36 mouse cellular contexts compared by ENCODE assay signal in genomic region chr9:54269987-54270386, GRCm38 (mm10). TPM values are rescaled to one million over a fixed set of nuclear protein-coding genes. Genes with fewer than 3 reads are reported as not detected.
"Had no signal": no experiment of that assay in that cellular context is flagged by ENCODE, and none has a peak within 500 bp of the region (broad histone marks: within the 10 kb centered on the region; RNA-seq: fewer than 3 reads in every experiment).

No protein-coding gene starts in this region.

- H3K9ac ChIP-seq: heart, embryonic 12.5 days; hindbrain, embryonic 12.5 days; hindbrain, embryonic 14.5 days; intestine, embryonic 15.5 days; limb, embryonic 13.5 days; limb, embryonic 15.5 days; liver, embryonic 12.5 days had no signal

- H3K27me3 ChIP-seq: heart, embryonic 12.5 days; hindbrain, embryonic 12.5 days; intestine, embryonic 15.5 days; limb, embryonic 13.5 days; limb, embryonic 15.5 days; liver, embryonic 12.5 days had no signal

- ATAC-seq: hindbrain, embryonic 16.5 days; inflammation-experienced regulatory T-cells, adult 6 months; intestine, embryonic 15.5 days; intestine, postnatal 0 days; liver, embryonic 12.5 days had no signal

- H3K9me3 ChIP-seq: heart, embryonic 10.5 days; heart, embryonic 12.5 days; hindbrain, embryonic 10.5 days; hindbrain, embryonic 12.5 days; intestine, embryonic 15.5 days; limb, embryonic 13.5 days; limb, embryonic 15.5 days; liver, embryonic 12.5 days had no signal

- H3K27ac ChIP-seq: gastrocnemius, adult 2 months; heart, embryonic 10.5 days; hindbrain, embryonic 10.5 days; hindbrain, embryonic 12.5 days; hindbrain, embryonic 14.5 days; intestine, embryonic 15.5 days; limb, embryonic 13.5 days; limb, embryonic 15.5 days; liver, embryonic 12.5 days had no signal

- H3K36me3 ChIP-seq: heart, embryonic 10.5 days; heart, embryonic 12.5 days; hindbrain, embryonic 10.5 days; hindbrain, embryonic 12.5 days; intestine, embryonic 15.5 days; limb, embryonic 13.5 days; limb, embryonic 15.5 days; liver, embryonic 12.5 days had no signal

- DNase-seq: gastrocnemius, adult 2 months; gastrocnemius, postnatal 10 days; gastrocnemius, postnatal 25 days; heart, adult 18-20 months; heart, postnatal 10 days; heart, postnatal 4 days; kidney, adult 18-20 months; kidney, adult 8-10 months; kidney, postnatal 10 days; kidney, postnatal 25 days; layer of hippocampus, adult 9-11 months; layer of hippocampus, postnatal 36 days; left cerebral cortex, postnatal 4 days had no signal

- H3K4me3 ChIP-seq: gastrocnemius, adult 2 months; heart, embryonic 10.5 days; heart, embryonic 12.5 days; hindbrain, embryonic 10.5 days; hindbrain, embryonic 12.5 days; intestine, embryonic 15.5 days; limb, embryonic 13.5 days; limb, embryonic 15.5 days; liver, embryonic 12.5 days had no signal

- H3K4me2 ChIP-seq: heart, embryonic 12.5 days; hindbrain, embryonic 12.5 days; hindbrain, embryonic 14.5 days; intestine, embryonic 15.5 days; limb, embryonic 13.5 days; limb, embryonic 15.5 days; liver, embryonic 12.5 days had no signal

- H3K4me1 ChIP-seq: heart, embryonic 10.5 days; heart, embryonic 12.5 days; hindbrain, embryonic 10.5 days; hindbrain, embryonic 12.5 days; intestine, embryonic 15.5 days; limb, embryonic 13.5 days; limb, embryonic 15.5 days; liver, embryonic 12.5 days had no signal

RNA-seq across cellular contexts. Expression of gene Cyp19a1, which starts 2.1 kb away (rescaled TPM):
- total RNA-seq: gastrocnemius, adult 2 months; gastrocnemius, postnatal 10 days; gastrocnemius, postnatal 25 days; gastrocnemius, postnatal 4 days; granulocyte monocyte progenitor cell, adult 5-6 weeks; heart, adult 18-20 months; heart, adult 8-10 months; heart, postnatal 10 days; heart, postnatal 25 days; heart, postnatal 4 days; liver, adult 2 months had no signal
- polyA plus RNA-seq: heart, embryonic 10.5 days; heart, embryonic 12.5 days; heart, embryonic 14.5 days; heart, embryonic 16.5 days; hindbrain, embryonic 10.5 days; hindbrain, embryonic 12.5 days; hindbrain, embryonic 14.5 days; hindbrain, embryonic 16.5 days; inflammation-experienced regulatory T-cells, adult 6 months; intestine, embryonic 15.5 days; intestine, postnatal 0 days; kidney, embryonic 14.5 days; kidney, embryonic 16.5 days; large intestine, adult 2 months; limb, embryonic 11.5 days; limb, embryonic 13.5 days; limb, embryonic 15.5 days; liver, adult 2 months; liver, embryonic 12.5 days had no signal

RNA-seq across cellular contexts. Expression of gene Gldn, which starts 16.3 kb away (rescaled TPM):
- total RNA-seq: granulocyte monocyte progenitor cell, adult 5-6 weeks; liver, adult 2 months had no signal
- polyA plus RNA-seq: heart, embryonic 12.5 days; heart, embryonic 14.5 days; heart, embryonic 16.5 days; inflammation-experienced regulatory T-cells, adult 6 months; intestine, embryonic 15.5 days; intestine, postnatal 0 days; liver, adult 2 months had no signal
